Mouse (Mus musculus) erythroblast, embryonic 14.5 days (primary cell): ENCODE measurements around the gene Rab27a.

Experiments
- GATA1 ChIP-seq: IDR thresholded peaks from 2 replicates; pipeline ENCODE4 v1.6.1; 2012; ENCODE audit warnings: low read length, inconsistent platforms, mixed read lengths
- TAL1 ChIP-seq: IDR thresholded peaks from 3 replicates; pipeline ENCODE4 v1.6.1; 2012; ENCODE audit warnings: low read length, inconsistent platforms, mixed read lengths

DNA sequence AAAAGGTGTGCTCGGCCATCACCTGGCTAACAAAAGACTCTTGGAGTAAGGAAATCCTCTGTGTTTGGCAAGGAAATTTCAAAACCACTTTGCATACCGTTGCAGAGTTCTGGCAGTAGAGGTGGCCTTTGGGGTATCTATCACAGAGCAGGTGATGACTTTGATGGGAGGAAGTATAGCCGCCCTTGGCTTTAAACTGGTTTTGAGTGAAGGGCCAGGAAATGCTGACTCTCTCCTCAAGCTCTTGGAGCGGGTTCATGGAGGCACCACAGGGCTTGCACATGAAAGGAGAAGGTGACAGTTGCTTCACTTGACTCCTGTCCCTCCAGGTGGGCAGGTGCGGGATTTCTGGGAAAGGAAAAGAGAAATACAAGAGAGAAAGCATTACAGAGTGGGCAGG is 42.9 kb downstream of the Rab27a start:
- TF ChIP-seq TAL1 = no peak
- TF ChIP-seq GATA1 = no peak
